Mouse (Mus musculus): ENCODE data around the gene Hsd17b12. TPM values are rescaled to one million over a fixed set of nuclear protein-coding genes. Genes with fewer than 3 reads are reported as not detected.

Hsd17b12 gene
- total RNA-seq, 2 experiments from 2014 or later, result 70.0 to 75.3 TPM

DNA sequence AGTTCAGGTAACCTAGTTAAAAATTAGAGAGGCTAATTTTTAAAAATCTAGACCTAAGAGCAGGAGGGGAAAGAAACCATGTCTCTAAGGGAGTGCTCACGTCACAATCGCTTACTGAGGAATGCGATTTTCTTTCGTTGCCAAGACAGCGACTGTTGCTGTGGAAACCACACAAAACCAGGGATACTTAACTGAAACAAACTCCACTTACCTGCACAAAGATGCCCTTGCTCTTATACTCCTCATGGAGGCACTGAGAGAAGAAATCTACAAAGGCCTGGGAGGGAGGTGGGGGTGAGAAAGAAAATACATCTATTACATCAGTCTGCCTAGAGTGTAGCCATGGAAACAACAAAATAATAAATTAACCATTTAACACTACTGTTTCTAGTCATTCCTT, 114.1 kb downstream of the Hsd17b12 start:
- Histone ChIP-seq H3K4me3 (no peak overlapping the region), H3K27ac (no peak overlapping the region)
- TF ChIP-seq CTCF (IDR thresholded peaks at IDR 0.05), result no peak
- intact Hi-C loops (cut with DNase I), result no loop called here
- DNase-seq (ENCODE audit: extremely low spot score in 1 of 2, low spot score in 2 of 2), result peak in 1 of 2 experiments; percentile 29

DNA sequence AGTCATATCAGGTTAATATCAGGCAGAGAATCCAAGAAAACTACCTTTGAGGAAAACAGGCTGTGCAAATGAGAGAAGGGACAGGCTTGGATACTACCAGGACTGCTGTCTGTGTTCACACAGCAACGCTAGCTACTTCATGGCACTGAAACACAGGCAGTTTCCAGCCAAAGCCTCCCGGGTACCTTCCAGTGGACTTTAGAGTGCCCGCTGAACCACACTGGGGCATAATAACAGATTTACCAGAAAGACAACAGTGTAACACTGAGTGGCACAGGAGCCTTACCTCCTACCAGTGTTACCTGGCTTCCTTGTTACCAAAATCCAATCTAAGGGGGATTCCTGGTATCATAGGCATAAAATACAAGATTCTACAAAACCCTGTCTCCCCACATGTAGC, 115.3 kb downstream of the Hsd17b12 start:
- DNase-seq (ENCODE audit: extremely low spot score in 1 of 2, low spot score in 2 of 2), result no peak
- no peak overlapping the region for H3K4me3 ChIP-seq
- intact Hi-C loops (cut with DNase I), result no loop called here
- TF ChIP-seq CTCF (IDR thresholded peaks at IDR 0.05), result no peak
- no peak overlapping the region for H3K27ac ChIP-seq

DNA sequence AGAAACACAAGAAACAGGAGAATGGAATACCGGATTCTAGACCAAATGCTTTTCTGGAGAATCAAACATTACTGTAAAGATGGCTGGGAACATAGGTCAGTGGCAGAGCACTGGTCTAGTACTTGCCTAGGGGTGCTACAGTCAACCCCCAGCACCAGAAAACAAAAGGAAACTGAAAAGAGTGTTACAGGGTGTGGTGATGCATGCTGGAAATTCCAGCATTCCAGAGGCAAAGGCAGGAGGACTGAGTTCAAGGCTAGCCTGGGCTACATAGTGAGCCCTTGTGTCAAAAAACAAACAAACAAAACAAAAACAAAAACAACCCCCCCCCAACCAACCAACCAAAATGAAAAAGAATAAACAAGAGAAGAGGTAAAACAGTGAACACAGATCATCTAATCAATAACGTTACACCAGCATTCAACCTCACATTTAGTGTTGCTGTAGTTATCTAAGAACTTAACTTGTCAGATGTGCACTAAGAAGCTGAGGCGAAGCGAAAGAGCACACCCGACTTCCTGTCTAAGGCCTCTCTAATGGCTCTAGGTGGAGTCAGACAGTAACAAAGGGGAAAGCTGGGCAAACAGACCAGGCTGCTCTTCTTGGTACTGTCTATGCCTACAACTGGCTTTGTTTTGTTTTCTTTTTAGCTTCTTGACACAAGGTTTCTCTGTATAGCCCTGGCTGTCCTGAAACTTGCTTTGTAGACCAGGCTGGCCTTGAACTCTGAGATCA, 117.2 kb downstream of the Hsd17b12 start:
- Histone ChIP-seq H3K27ac (no peak overlapping the region), H3K4me3 (no peak overlapping the region)
- no peak for TF ChIP-seq CTCF (IDR thresholded peaks at IDR 0.05)
- DNase-seq (ENCODE audit: extremely low spot score in 1 of 2, low spot score in 2 of 2), result no peak
- intact Hi-C loops (cut with DNase I), result no loop called here

DNA sequence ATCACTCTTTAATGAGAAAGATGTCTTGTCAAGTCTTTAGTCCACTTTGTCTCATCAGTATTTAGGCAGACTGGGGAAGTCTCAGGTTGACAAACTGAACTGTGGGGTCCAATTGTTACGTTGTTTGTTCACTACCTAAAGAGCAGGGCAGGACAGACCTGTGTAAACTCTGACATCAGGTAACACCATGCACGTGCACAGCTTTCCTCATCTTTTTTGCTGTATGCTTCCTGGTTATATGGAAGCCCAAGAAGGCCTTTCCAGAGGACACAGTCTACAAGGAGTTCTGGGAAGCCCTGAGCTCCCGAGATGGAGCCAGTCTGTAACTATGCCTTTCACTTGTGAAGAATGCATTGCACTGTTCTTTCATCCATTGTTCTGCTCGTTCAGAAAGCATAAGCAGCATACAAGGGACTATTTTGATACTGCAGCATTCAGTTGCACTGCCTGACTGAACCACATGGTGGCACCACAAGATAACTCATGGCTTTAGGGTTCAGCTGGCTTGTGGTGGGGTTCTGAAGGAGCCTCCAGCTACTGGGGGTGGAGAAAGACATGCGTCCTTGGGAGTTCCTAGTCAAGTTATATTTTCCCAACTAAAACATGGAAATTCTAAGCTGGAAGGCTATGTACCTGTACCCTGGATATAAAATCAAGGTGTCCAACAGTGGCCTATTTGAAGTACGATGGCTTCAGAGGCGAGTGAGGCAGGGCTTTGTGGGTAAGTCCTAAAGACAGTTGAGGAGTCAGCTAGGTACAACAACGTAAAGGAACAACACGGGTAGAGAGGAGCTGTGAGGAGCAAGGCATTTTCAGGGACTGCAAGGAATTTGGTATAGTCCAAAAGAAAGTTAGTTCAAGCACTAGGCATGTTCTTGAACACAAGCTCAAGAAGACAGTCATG, 122.1 kb downstream of the Hsd17b12 start:
- peak; percentile 81 to 87 for DNase-seq (ENCODE audit: extremely low spot score in 1 of 2, low spot score in 2 of 2)
- Histone ChIP-seq H3K27ac (no peak overlapping the region), H3K4me3 (no peak overlapping the region)
- intact Hi-C loops (cut with DNase I), result loop anchor here (1.0 to 5.0 kb wide), 2 partner anchors 212 to 255 kb away; no protein-coding TSS in a partner anchor
- peak; percentile 98 for TF ChIP-seq CTCF (IDR thresholded peaks at IDR 0.05)

DNA sequence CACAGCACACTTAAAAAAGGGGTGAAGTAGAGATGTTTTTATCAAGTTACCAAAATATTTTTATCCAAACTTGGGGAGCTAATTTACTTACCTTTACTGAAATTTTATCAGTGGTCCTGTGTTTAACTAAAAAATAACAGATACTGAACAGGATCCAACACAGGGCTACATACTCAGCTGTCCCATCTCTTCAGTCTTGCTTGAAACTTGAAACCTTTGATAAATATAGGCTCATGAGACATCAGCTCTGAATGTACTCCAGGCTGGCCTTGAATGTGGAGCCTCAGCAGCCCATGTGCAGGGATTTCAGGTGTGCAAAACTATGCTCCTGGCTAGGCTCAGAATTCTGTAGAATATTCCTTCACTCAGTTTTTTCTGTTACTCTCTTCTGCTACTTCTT, 127.2 kb downstream of the Hsd17b12 start:
- Histone ChIP-seq H3K27ac (no peak overlapping the region), H3K4me3 (no peak overlapping the region)
- intact Hi-C loops (cut with DNase I), result no loop called here
- no peak for TF ChIP-seq CTCF (IDR thresholded peaks at IDR 0.05)
- no peak for DNase-seq (ENCODE audit: extremely low spot score in 1 of 2, low spot score in 2 of 2)

- intact Hi-C loops (cut with DNase I), result no loop called here
- TF ChIP-seq CTCF (IDR thresholded peaks at IDR 0.05), result no peak
- no peak overlapping the region for H3K4me3 ChIP-seq
- no peak for DNase-seq (ENCODE audit: extremely low spot score in 1 of 2, low spot score in 2 of 2)
- H3K27ac ChIP-seq, result no peak overlapping the region
These were observed 133.1 kb downstream of the Hsd17b12 start for GRCm38 (mm10) chr2:94024637-94025036.

DNA sequence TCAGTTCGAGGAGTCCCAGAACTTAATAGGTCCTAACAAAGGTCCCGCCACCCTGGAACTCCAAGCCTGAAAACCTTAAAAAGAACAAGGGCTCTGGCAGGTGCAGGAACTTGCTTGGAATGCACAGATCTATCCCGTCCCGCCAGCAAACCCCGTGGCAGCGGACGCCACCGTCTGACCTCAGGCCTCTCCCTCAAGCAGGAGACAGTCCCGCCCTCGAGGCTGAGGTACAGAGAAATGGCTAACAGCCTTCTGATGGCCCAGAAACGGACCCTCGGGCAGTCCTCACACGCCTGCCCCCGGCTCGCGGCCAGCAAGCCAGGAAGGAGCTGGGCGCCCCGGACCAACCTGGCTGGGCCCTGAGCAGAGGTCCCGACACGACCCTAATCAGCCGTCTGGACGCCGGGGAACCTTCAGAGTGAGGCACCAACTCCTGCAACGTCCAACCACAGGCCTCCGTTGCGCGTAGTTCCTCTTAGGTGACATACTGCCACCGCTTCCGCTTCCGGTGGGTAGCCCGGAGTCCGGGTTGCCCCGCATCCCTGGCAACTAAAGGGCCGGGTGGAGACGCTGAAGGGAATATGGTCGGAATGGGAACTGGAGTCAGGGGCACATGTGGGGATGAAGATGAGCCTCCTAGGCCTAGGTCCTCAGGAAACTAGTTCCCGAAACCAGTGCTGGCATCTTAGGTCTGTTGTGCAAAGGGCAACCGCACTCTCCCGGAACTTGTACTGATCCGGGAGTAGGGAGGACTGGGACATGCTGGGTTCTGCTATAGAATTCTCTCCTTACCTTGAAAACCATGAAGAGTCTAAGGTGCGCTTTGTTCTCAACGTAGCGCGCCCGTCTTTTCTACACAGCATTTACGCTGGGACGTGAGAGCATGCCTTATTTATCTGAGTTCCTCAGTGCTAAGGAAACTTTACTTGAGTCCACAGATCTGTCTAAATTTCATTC, 147.2 kb downstream of the Hsd17b12 start, which contains the start of gene Alkbh3:
Gene Alkbh3, minus strand, starts transcription at position 473 of the 957 bp plus-strand sequence.
- no peak for TF ChIP-seq CTCF (IDR thresholded peaks at IDR 0.05)
- H3K27ac ChIP-seq, result peak within 1 kb of the TSS; percentile 86
- peak; percentile 93 to 96 for DNase-seq (ENCODE audit: extremely low spot score in 1 of 2, low spot score in 2 of 2)
- peak within 1 kb of the TSS; percentile 97 for H3K4me3 ChIP-seq
- intact Hi-C loops (cut with DNase I), result no loop called here

DNA sequence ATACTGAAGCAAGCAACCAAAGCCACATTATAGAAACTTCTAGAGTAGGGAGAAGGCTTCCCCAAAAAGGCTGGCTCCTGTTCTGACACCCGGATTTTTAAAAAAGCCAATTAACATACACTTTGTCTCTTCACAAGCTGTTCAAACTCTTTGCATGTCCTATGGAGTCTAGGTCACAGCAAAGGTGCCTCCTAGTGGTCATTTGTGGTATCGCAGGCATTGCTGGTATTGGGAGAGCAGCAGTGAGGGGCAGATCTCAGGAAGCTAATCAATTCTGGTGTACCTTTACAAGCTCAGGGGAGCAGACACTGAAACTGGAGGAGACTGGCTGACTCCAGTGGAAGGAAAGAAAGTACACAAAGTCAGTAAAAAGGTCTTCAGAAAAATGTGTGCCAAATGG, 155.4 kb downstream of the Hsd17b12 start:
- H3K27ac ChIP-seq, result no peak overlapping the region
- intact Hi-C loops (cut with DNase I), result loop anchor here (1.0 kb wide), 1 partner anchor 131 kb away; no protein-coding TSS in a partner anchor
- peak; percentile 99 for TF ChIP-seq CTCF (IDR thresholded peaks at IDR 0.05)
- no peak overlapping the region for H3K4me3 ChIP-seq
- DNase-seq (ENCODE audit: extremely low spot score in 1 of 2, low spot score in 2 of 2), result peak; percentile 81 to 92

- intact Hi-C loops (cut with DNase I), result loop anchor here (1.0 kb wide), 1 partner anchor 131 kb away; no protein-coding TSS in a partner anchor
- Histone ChIP-seq H3K4me3 (no peak overlapping the region), H3K27ac (no peak overlapping the region)
- DNase-seq (ENCODE audit: extremely low spot score in 1 of 2, low spot score in 2 of 2), result no peak
- no peak for TF ChIP-seq CTCF (IDR thresholded peaks at IDR 0.05)
These were observed 155.8 kb downstream of the Hsd17b12 start for GRCm38 (mm10) chr2:94001918-94002317.

- no peak overlapping the region for H3K4me3 ChIP-seq
- H3K27ac ChIP-seq, result no peak overlapping the region
- DNase-seq (ENCODE audit: extremely low spot score in 1 of 2, low spot score in 2 of 2), result no peak
- intact Hi-C loops (cut with DNase I), result no loop called here
- TF ChIP-seq CTCF (IDR thresholded peaks at IDR 0.05), result no peak
These were observed 156.4 kb downstream of the Hsd17b12 start for GRCm38 (mm10) chr2:94001411-94001810.

DNA sequence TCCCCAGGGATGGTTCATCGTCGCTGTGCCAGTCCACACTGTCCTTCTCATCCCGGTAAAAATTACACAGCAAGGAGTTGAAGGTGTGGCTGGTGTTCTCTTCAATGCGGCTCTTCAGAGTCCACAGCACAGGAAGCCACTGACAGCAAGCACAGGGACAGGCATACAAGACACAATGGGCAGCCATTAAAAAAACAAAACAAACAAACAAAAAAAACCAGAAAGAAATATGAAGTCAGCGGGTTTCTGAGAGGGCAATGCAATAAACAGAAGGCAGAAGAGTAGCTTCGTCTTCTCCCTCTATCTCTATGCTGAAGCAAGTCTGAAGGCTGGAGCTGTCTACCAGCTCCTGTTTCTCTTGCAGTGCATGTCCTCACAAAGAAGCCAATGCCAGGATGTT, 161.5 kb downstream of the Hsd17b12 start, which contains the start of gene Gm27027:
Gene Gm27027, minus strand, starts transcription at position 101 of the 400 bp plus-strand sequence.
- no peak for TF ChIP-seq CTCF (IDR thresholded peaks at IDR 0.05)
- no peak within 1 kb of the TSS for H3K4me3 ChIP-seq
- DNase-seq (ENCODE audit: extremely low spot score in 1 of 2, low spot score in 2 of 2), result no peak
- intact Hi-C loops (cut with DNase I), result no loop called here
- H3K27ac ChIP-seq, result no peak within 1 kb of the TSS

Measured in left cerebral cortex, adult 2 months (tissue).